Mouse (Mus musculus) ovary, adult 18-20 months (tissue): ENCODE results near the gene Camk2g.

Experiments used
- DNase-seq: peaks from one replicate; pipeline ENCODE4 v3.0.0; 2022; ENCODE audit warnings: low spot score, mixed read lengths

Gene Camk2g

DNA sequence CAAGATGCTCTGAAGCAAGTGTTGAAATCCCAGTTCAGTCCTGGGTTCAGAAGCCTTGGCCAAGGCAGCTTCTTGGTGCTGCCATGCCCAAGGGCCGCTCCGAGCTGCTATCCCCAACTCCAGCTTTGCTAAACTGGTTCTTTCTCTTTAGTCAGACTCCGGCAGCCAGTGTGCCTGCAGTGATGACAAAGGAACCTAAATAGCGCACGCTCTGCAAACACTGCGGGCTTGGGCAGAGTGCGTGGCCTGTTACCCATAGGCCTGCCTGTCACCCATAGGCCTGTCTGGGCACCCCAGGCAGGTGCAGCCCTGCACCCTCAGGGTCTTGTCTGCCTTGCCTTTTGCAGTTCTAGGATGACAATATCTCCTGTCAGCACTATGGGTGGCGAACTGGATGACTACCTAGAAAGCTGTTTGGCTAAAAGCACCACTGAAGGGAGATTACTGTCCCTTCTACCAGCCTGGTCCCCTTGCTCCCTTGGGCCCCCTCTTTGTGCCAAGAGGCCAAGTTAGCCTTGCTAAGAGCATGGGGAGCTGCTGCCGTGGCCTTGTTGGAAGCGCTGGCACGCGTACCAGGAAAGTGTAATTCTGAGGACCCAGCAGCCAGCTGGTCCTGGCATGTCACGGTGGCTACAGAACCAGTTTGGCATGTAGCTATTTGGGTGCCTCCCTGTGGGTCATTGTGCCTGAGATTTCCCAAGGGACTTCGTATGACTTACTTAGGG lies 12.4 kb upstream of the Camk2g start:
- no peak for DNase-seq

DNA sequence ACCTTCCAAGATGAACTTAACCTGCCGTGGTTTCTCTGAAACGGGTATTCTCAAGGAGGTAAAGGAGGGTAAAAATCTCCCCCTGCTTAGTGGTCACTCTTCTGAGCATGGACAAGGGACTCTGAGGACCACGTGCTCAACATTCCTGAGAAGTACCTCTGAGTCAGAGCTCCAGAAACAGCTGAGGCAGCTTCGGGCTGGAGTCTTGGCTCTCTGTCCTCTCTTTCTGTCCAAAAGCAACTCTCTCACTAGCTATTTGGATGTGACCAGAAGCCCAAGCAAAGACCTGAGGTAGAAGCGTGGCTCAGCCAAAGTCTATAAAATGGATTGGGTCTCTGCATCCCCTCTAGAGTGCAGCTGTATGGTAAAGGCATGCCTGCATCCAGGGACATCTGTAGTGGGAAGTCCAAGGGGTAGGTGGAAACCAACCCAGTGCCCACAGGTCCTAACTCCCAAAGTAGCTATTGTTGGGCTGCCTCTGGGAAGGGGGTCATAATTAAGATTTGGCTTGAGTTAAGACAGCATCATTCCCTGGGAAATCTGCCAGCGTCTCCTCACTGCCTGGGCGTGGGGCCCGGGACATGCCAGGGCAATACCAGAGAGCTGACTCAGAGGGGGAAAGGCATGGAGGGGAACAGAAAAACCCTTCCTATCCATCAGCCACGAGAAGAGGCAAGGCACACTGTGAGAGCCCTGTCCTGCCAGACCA lies 11.2 kb upstream of the Camk2g start:
- DNase-seq: peak; percentile 83

DNA sequence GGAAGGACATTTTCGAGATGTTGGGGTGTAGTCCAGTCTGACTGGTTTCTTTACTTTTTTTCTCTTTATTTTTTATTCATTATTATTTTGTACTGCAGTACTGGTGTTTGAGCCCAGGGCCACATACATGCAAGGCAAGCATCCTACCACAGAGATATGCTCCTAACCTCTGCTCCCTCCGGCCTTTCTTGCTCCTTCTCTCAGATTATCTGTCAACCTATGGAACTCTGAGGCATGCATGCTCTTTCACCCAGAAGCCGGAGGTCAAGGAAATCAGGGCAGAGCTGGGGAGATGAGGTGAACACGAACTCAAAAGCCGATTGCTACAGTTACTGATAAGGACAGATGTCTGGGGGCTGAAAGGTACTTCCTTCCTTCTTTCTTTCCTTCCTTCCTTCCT lies 10.6 kb upstream of the Camk2g start:
- no peak for DNase-seq

DNA sequence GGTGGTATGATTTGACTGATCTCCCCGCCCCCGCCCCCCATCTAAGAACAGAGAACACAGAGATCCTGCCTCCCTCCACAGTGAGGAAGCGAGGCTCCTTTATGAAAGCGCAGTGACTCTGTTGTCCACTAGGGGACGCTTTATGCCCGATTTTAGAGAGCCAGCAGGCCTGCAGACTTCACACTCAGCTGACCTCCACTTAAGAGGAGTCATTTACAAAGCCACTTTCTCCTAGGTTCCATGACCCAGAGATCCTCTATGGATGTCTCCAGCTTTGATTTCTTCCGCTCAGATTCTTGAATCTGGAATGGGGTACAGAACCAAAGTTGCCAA lies 9.7 kb upstream of the Camk2g start:
- DNase-seq: peak; percentile 59

DNA sequence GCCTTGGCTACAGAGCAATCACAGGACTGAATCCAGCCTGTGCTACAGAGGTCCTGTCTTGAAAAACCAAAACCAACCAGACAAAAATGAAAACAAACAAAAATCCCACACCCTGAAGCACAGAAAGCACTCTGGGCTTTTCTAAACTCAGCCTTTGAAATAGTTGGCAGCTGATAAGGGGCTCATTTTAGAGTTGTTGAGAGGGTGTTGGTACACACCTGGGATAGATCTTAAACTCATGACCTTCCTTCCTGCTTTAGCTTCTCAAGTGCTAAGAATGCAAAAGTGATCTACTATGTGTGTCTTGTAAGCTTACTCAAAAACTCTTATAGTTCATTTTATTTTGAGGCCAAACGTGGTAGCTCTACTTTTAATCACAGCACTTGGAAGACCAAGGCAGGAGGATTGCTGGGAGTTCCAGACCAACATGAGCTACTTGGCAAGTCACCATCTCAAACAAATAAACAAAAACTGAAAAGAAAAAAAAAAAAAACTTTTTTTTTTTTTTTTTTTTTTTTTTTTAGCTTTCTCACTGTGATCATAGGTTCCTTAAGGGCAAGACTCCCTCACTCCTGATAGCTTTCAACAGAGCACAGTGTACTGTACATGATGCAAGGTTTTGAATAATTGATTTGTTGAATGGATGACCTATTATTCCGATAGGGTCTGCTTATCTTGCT lies 9.2 kb upstream of the Camk2g start:
- no peak for DNase-seq

DNA sequence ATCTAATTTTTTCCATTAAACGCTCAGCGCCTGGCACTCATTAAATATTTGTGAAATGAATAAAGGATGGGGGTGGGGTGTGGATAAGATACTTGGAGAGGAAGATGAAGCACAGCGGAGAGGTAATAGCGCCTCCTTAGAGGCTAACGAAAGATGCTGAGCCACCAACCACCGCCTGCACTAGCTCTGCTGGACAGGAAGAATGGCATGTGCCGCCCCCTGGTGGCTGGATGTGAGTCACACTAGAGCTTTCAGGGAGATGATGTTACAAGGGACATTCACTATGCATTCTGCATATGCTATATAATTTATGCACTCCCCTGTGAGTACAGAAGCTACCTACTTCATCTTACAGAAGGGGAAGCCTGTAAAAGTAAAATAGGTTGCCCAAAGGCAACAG lies 4.9 kb upstream of the Camk2g start:
- DNase-seq: peak; percentile 76

DNA sequence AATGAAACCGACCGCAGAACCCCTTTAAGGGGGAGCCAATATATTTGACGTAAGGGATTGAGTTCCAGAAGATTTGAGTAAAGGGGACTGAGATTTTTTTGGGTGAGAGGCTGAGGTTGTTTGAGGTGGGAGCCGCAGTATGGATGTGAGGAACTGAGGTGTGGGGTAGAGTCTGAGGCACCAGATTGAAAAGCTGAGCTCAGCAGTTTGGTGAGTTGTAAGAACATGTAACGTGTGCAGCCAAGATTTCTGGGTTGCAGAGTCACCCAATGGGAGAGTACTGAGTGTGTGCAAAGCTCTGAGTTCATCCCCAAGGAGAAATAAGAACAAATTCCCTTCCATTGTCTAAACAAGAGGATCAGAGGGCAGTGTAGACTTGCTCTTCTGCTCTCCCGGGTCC lies 4.4 kb upstream of the Camk2g start:
- DNase-seq: no peak

DNA sequence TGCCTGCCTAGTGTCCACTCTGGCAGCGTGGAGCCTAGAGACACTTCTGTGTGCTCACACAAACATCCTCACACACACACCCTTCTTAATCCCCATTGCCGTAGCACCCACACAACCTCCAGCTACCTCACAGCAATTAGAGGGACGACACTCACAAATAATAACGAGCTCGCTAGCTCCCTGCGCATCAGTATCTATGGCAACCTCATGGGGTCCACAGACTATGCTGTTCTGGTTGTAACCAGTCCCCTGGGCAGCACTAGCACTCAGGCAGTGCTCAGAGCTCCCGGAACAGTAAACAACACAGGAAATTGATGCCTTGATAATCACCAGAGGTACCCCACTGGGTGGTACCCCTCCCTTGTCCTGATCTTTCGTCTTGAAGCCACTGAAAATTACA lies 2.8 kb upstream of the Camk2g start:
- DNase-seq: no peak

DNA sequence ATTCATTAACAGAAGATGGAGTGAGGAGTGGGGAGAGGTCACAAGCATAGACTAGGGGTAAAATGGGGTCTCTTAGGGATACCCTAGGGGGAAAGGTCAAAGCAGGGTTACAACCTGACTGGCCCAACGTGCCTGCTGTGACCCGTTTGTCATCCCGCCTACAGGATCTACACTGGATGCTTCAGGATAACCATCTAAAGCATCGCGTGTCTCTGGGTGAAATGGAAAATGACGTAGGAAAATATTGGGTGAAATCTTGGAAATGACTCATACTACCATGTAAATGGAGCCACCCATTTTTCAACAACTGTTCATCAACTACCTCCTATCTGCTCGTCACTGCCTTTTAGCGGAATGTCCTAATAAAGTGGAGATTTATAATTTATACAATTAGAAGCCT lies 2.3 kb upstream of the Camk2g start:
- DNase-seq: no peak

DNA sequence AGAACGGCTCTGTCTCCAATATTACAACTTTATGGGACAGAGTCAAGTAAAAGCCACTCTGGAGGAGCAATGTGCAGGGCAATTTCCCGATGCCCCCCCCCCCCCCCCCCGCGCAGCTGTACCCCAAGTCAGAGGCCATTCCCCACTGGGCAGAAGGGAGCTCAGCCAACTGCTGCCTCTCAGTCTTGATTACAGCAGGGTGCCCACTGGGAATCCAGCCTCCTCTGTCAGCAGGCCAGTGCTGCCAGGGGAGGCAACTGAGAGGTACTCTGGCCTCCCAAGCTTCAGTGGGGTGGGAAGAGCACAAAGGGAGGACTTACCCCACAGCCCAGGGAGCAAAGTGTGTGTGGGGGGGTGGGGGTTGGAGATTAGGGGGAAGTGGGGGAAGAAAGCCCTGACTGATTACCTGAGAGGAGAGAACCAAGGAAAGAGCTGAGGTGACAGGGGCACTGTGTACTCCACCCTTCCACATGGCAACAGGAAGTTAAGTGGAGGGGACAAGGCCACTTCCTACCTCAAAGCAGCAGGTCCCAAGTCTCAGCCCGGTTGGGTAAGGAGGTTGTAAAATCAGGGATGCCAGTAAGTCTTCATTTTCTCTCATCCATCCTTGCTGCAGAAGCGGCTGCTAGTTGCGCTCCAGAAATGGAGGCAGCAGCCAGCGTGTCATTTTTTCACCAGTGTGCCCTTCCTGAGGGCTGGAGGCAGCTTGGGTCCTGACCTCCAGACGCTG lies 1.7 kb upstream of the Camk2g start:
- DNase-seq: no peak

DNA sequence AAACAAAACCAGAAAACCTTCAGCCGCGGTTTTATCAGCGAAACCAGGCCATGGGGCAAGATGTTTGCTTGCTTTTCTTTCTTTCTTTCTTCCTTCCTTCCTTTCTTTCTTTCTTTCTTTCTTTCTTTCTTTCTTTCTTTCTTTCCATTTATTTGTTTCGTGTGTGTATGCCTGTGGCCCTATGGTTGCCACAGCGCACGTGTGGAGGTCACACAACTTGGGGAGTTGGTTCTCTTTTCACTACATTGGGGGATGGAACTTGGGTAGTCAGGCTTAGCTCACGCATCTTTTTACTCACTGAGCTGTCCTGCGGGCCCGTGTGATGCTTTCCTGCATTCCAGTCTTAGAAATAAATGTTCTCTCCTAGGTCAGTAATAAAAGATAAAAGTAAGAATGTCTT lies 701 bp upstream of the Camk2g start:
- DNase-seq: no peak

DNA sequence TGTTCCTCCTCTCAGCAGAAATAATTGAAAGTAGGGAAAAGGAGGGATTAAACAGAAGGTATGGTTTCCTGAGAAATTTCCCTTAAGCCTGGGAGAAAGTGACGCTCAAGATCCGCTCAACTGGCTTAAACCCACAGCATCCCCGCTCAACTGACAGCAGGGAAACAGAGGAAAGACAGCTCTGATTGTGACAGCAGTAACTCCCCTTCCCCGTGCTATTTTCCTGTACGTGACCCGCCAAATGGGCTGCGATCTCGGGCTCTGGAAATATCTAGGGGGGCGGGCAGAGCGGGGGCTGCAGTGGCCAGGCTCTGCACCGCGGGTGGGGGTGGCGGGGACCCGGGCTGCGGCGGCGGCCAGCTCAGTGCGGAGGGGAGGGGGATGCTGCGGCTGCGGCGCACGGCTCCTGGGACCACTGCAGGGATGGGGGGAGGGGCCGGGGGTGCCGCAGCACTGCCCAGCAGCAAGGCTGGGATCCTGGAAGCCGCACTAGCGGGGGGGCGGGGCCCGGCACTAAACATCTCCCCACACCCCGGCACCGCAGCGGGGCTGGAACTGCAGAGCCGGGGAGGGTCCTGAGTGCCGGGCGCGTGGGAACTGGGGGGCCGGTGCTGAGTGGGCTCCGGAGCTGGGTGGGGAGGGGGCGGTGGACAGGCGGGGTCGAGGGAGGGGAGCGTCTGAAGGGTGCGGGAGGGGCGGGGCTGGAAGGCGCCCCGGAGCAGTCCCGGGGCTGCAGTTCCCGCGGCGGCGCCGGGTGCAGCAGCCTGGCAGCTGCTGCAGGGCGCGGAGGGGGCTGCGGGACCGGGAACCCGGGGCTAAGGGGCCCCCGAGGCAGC lies 748 bp downstream of the Camk2g start:
- DNase-seq: no peak

DNA sequence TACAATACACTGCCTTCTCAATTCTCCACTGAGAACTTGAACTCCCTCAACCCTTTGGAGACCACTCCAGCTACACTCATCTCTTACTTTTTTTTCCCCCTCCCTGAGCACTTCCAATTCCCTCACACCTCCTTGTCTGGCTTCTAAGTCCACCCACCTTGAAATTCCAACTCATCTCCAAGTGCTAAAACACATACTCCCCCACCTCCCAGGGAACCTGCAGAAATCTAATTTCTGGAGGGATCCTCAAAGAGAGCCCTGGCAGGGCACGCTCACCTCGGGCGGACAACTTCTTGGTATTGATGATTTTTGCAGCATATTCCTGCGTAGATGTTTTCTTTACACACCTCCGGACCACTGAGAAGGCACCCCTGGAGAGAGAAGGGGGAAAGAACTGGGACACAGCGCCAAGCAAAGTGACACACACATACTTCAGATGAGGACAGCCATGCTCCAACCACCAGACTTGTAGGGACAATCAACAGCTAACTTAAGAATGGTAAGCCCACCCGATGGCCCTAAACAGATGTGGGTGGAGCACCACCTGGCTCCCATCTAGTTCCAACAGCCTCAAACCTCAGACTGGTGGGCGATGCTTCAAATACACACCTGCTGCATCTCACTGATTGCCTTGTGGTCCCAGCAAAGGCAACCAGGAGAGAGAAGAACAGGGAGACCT lies 1.5 kb downstream of the Camk2g start:
- no peak for DNase-seq

DNA sequence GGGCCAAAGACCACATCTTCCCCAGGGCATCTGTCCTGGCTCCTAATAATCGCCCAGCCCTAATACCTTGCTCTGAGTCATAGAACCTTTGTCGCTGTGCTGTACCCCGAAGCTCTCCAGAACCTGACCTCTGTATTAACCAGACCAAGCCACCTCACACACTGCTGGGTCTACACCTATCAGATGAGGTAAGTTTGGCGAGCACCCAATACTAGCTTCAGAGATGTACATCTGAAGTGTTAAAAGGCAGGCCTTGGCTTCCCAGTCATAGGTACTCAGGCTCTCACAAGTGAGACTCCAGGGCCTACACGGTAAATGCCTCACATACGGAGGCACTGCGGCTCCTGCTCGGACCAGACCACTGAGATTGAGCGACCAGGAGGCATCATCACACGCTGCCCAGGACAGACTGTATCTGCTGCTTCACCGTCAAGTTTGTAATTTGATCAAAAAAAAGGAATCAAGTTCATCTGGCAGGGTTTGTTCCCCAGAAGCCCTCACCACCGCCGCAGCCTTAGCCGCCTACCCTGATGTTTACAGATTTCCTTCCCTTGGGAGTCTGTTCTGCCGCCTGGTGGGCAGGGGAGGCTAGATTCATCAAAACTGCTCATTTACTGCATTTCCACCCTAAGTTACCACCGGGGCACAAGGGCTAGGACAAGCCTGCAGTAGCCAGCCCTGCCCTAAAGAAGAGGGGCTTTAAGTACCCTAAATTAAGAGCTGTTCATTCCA lies 2.2 kb downstream of the Camk2g start:
- DNase-seq: no peak

DNA sequence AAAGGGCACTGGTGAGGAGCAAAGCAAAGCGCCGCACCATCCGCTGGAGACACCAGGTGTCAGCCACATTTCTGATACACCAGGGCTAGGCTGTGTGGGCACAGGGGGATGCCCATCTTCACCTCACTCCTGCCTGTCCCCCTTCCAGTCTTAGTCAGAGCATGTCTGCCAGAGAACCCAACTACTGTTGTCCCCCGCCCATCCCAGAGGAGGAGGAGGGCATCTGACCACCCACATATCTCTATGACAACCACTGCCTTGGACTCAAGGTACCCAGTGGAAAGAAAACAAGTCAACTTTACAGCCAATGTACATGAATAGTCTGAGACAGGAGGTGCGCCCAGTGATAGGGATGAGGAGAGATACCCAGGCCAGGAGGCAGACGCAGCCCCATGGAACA lies 2.9 kb downstream of the Camk2g start:
- no peak for DNase-seq

DNA sequence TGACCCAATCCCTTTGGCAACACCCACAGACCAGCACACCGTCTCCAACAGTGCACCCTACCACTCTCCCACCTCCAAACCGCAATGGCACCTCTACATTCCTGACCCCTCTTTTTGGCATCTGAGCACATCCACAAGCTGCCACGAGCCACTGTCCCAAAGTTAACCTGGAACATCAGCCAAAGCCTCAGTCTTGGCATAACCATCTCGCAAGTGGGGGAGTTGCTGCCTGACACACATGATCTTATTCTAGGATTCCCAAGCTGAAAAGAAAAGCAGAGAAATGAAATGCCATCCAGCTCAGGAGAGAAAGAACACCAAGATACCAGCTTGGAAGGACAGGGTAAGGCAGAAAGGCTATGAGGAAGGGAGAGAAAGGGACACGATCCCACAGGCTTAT lies 3.4 kb downstream of the Camk2g start:
- DNase-seq: no peak

DNA sequence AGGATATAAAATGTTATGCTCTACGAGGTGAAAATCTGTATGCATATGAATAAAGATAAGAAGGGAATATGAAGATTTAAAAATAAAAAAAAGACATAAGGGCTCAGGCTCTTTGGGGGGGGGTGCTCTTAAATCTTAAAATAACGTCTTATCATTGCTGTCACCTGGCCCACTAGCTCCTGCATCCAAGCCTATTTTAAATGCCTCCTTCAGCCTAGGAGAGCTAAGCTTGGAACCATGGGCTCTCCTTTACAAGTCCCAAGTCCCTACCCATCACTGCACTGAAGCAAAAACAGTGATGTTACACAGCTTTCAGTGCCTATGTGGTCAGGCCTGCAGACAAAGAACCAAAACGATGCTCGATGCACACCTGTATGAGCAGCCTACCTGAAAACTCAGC lies 4.3 kb downstream of the Camk2g start:
- DNase-seq: no peak

DNA sequence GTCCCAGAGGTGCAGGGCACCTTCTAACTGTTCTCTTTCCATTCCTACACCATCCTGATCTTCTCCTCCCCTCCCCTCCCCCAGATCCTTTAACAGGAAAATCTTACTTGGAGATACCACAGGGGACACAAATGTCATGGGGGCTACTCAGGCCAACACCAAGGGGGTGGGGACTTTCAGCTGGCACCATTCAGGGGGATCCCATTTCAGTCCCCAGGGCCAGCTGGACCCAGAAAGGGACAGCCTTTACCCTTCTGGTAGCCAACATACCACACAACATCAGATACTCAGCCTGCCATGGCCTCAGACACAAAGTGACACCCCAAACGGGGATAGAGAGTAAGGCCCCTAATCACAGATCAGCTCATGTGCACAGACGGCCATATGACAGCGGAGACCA lies 5.7 kb downstream of the Camk2g start:
- DNase-seq: no peak

DNA sequence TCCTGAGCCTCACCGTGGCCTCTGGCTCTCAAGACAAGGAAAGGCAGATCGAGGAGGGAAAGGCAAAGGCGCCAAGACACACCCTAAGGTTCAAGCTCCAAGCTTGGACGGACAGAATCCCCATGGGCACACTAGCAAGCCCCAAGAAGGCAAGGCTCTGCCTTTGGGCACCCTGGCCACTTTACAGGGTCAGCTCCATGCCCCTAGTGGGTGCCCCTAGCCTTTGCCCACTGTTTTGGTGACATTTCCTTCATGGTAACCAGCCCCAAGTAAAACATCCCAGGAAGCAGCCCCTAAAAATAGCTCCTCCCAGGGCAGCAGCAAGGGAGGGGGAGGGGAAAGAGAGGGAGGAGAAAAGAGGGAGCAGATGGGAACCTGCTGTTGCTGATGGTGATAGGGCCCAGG lies 7.3 kb downstream of the Camk2g start:
- DNase-seq: no peak

DNA sequence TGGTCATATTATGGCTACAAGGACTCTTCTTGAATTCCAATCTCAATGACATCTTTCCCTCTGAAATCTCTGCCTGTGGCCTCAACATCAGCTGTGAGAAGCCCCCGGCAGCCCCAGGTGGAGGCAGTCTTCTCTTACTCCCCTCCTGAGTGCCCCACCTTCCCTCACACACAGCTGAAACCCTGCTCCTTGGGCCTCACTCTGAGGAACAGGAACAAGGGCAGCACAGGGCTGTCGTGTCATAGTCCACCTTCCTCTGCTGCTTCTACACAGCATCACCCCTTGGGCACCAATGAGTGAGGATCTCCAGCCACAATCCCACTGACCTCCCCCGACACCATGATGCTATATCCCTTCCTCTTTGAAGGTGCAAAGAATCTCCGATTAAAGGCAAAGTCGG lies 7.9 kb downstream of the Camk2g start:
- DNase-seq: no peak

DNA sequence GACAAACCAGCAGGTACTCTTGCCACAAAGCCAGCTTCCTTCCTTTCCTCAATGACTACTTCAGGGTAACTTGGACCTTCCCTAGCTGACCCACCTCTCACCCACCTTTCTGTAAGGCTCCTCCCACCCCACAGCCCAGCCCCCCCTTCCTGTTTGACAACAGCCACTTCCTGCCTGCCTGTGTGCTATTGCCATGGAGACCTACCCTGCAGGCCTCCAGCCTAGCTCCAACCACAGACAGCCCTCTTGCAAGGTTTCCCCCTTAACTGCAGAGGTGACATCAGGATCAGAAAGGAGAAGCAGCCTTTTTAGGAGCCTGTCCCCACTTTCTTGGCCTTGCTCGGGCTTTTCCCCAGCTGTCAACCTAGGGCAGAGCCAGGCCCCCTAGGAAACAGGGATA lies 8.7 kb downstream of the Camk2g start:
- DNase-seq: no peak
